Mouse (Mus musculus) B cell, adult 62 days (primary cell): ENCODE results near the gene Zfp664. TPM values are rescaled to one million over a fixed set of nuclear protein-coding genes. Genes with fewer than 3 reads are reported as not detected.

Experiments
- total RNA-seq: library from RNA; stranded (reverse); gene quantifications from 4 replicates; pipeline ENCODE4 v1.2.4, GENCODE M21; 2023

The Zfp664 gene
- 19.9 to 25.9 TPM (median 22.9 TPM) in 4 replicates for total RNA-seq

DNA sequence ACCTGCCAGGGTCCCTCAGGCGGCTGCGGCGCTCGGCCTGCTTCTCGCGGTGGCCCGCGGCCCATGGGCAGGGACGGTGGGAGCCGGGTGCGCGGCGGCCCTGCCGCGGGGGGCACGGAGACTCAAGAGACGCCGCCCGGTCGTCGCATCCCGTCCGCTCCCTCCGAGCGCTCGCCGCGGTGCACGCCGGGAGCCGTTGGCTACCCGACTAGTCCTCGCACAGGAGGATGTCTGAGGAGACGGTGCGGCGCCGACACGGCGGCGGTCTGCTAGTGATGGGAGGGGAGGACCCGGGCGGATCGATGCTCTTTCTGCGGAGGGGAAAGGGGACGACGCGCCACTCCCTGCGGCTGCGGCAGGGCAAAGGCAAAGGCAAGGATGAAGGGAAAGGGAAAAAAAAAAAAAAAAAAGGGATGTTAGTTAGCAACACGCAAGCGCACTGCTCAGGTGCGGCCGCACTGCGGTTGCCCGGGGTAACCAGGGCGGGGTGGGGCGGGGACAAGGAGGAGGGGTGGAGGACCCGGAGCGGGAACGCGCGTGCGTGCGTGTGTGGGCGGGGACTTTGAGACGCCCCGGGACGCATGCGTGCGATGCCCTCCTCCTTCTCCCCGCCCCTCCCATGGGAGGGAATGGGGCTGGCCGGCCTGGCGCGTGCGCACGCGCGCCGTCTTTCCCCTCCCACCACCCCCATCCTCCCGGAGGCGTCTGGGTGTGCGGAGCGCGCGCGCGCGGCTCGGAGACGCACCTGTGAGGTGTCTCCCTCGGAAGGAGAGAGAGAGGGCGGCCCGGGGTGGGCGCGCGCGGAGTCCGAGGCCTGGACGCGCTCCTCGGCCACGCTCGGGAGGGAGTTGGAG is at the start of gene Zfp664, which contains the start of gene Ccdc92:
TSS of gene Zfp664 (plus strand) at position 679 of the 854 bp plus-strand sequence.
TSS of gene Ccdc92 (minus strand) at position 412 of the 854 bp plus-strand sequence.

Other genes starting within 250 kb of the Zfp664 start
- 46.0 to 62.9 TPM (median 54.8 TPM) in 4 replicates for gene Atp6v0a2, start 234.1 kb upstream of the Zfp664 start, total RNA-seq
- 0.06 TPM in 1 of 4 replicates, not detected in the others for gene Dnah10, start 137.6 kb upstream of the Zfp664 start, total RNA-seq
- gene Ccdc92, start 267 bp upstream of the Zfp664 start, total RNA-seq = 1.3 to 3.4 TPM (median 2.0 TPM) in 4 replicates
- gene Rflna, start 140.5 kb downstream of the Zfp664 start, total RNA-seq = not detected in 4 replicates